Mouse (Mus musculus): ENCODE results near the gene Pheta1. TPM values are rescaled to one million over a fixed set of nuclear protein-coding genes. Genes with fewer than 3 reads are reported as not detected.
A peak's percentile ranks its signal among the peaks of the same experiment; 100 is the strongest.

Gene Pheta1
- total and polyA plus RNA-seq, 3 experiments = 8.1 to 8.8 TPM; not detected in 1

DNA sequence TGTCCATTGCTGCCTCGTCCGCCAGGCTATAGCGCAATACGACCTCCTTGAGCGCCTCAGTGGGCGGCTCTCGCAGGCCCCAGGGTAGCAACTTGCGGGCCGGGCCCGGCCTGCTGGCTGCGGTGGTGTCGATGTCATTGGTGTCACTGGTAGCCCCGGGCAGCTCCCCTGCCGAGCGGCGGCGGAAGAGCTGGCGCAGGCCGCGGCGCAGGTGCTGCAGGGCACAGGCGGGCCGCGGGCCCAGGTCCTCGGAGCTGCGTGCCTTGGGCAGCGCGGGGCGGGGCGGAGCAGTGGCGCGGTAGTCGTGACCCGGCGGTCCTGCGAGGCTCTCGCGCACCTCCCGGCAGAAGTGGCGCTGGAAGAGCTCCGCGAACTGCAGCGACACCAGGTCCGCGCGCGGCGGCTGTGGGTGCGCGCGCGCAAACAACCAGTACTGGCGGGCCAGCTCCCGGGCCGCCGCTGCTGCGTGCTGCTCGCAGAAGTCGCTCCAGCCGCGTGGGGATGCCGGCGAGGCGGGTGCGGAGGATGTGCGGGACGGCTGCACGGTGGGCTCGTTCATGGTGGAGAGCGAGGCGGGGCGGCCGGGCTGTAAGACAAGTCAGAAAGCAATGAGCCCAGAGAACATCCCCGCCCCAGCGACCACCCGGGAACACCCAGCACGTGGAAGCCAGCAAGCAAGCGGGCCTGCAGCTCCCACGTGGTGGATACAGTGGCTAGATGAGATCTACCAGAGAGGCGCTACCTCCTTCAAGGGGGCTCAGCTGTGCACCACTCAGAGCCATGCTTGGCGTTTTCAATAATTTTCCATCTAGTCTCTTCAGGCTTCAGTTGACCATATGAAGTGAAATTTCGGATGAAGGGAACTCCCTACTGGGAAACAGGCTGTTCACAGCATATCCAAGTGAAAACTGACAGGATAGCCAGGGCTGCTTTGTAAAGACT lies 20.0 kb upstream of the Pheta1 start:
- H3K9me3 ChIP-seq (replicated peaks; ENCODE audit: insufficient read depth, low read length) = no peaks in the 10 kb centered on the region
- no peak for TF ChIP-seq MYB (IDR thresholded peaks at IDR 0.05; ENCODE audit: low read depth, low read length)
- DNase-seq (ENCODE audit: low read depth, low spot score) = no peak
- H3K4me1 ChIP-seq (ENCODE audit: control insufficient read depth in 1 of 2, insufficient read depth in 2 of 2, low read length in 2 of 2) = peaks cover 0 to 5% of the 10 kb centered on the region in 2 experiments; a peak in 2 of 4 replicates
- H3K4me3 ChIP-seq (ENCODE audit: control insufficient read depth in 1 of 2, insufficient read depth in 1 of 2, low read depth in 2 of 2, low read length in 2 of 2) = no peak overlapping the region
- no peak overlapping the region for H3K9ac ChIP-seq (ENCODE audit: control insufficient read depth, low read depth, low read length, poor library complexity, severe bottlenecking)
- peaks cover 35% of the 10 kb centered on the region for H3K79me2 ChIP-seq (ENCODE audit: control insufficient read depth, insufficient read depth, low read length, poor library complexity)
- no peak overlapping the region for H3K27ac ChIP-seq (ENCODE audit: control insufficient read depth, low read depth, low read length)
- no peaks in the 10 kb centered on the region for H3K27me3 ChIP-seq (ENCODE audit: control insufficient read depth in 1 of 2, insufficient read depth in 2 of 2, low read length in 2 of 2)
- peaks cover 2 to 9% of the 10 kb centered on the region in 2 experiments for H3K36me3 ChIP-seq (ENCODE audit: control insufficient read depth in 1 of 2, insufficient read depth in 2 of 2, low read length in 2 of 2)

DNA sequence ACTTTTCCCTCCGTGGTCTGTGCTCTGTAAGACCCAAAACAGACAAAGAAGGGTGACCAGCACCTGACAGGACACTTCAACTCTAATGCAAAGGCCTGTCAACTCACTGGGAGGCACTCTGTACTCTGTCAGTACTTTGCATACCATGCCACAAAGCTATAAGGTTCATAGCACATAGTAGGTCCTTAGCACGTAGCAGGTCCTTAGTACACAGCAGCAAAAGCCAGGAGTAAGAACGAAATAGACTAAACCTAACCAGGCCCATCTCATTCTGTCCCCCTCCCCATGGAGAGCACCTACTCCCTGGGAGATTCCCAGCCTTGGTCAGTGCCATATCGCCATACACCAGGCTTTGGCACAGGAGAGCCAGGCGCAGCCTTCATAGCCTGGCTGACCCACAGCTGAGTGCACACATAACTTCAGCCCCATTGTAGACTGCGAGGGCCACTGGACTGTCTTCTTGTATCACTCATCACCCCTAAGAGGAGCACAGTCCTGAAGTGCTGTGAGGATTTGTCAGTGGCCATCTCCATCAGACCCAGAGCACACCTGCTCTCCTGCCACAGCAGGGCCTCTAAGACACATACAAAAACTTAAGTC lies 17.7 kb upstream of the Pheta1 start:
- H3K36me3 ChIP-seq (ENCODE audit: control insufficient read depth in 1 of 2, insufficient read depth in 2 of 2, low read length in 2 of 2) = peaks cover 8 to 19% of the 10 kb centered on the region in 2 experiments
- H3K4me3 ChIP-seq (ENCODE audit: control insufficient read depth in 1 of 2, insufficient read depth in 1 of 2, low read depth in 2 of 2, low read length in 2 of 2) = no peak overlapping the region
- H3K4me1 ChIP-seq (ENCODE audit: control insufficient read depth in 1 of 2, insufficient read depth in 2 of 2, low read length in 2 of 2) = peaks cover 0 to 22% of the 10 kb centered on the region in 2 experiments; a peak in 3 of 4 replicates
- TF ChIP-seq ZKSCAN1 (IDR thresholded peaks at IDR 0.05; ENCODE audit: low read depth, low read length) = peak; percentile 95
- TF ChIP-seq MAFK (IDR thresholded peaks at IDR 0.05; ENCODE audit: borderline replicate concordance, low read depth, low read length) = no peak
- H3K27ac ChIP-seq (ENCODE audit: control insufficient read depth, low read depth, low read length) = no peak overlapping the region
- H3K27me3 ChIP-seq (ENCODE audit: control insufficient read depth in 1 of 2, insufficient read depth in 2 of 2, low read length in 2 of 2) = no peaks in the 10 kb centered on the region
- H3K9ac ChIP-seq (ENCODE audit: control insufficient read depth, low read depth, low read length, poor library complexity, severe bottlenecking) = no peak overlapping the region
- no peaks in the 10 kb centered on the region for H3K9me3 ChIP-seq (replicated peaks; ENCODE audit: insufficient read depth, low read length)
- no peak for DNase-seq (ENCODE audit: low read depth, low spot score)
- peaks cover 58% of the 10 kb centered on the region for H3K79me2 ChIP-seq (ENCODE audit: control insufficient read depth, insufficient read depth, low read length, poor library complexity)

DNA sequence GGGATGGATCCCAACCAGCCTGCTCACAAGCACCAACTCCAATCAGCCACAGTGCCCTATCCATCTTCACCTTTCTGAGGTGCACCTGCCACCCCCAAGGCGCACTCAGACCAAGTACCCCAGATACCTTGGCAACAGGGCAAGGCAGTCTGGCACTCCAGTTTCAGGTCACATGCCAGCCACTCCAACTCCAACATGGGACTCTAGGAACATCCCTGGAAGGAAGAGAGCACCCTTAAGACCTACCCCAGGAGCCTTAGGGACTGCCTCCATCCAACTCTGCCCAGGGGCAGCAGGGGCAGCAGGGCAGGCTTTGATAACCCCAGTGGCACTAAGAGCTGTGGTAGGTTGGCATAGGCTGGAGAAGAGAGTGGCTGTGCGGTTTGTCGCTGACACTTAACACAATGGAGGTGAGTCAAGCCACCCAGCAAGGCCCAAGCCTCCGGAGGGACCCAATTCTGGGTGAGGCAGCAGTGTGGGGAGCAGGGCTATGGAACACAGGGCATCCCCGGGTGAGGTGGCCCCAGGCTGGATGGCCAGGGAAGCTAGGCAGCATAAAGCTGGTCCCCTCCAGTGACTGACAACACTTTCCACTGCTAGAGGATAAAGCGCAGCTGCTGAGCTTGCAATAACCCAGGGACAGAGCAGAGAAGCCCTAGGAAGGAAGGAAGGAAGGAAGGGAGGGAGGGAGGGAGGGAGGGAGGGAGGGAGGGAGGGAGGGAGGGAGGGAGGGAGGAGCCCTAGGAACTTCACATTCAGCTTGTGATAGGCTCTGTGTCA lies 16.2 kb upstream of the Pheta1 start:
- DNase-seq (ENCODE audit: low read depth, low spot score) = no peak
- Histone ChIP-seq H3K36me3 (ENCODE audit: control insufficient read depth in 1 of 2, insufficient read depth in 2 of 2, low read length in 2 of 2) (peaks cover under 1 to 19% of the 10 kb centered on the region in 2 experiments; a peak in 3 of 4 replicates), H3K27ac (ENCODE audit: control insufficient read depth, low read depth, low read length) (no peak overlapping the region), H3K4me3 (ENCODE audit: control insufficient read depth in 1 of 2, insufficient read depth in 1 of 2, low read depth in 2 of 2, low read length in 2 of 2) (no peak overlapping the region), H3K4me1 (ENCODE audit: control insufficient read depth in 1 of 2, insufficient read depth in 2 of 2, low read length in 2 of 2) (peaks cover 0 to 22% of the 10 kb centered on the region in 2 experiments; a peak in 3 of 4 replicates), H3K79me2 (ENCODE audit: control insufficient read depth, insufficient read depth, low read length, poor library complexity) (peaks cover 66% of the 10 kb centered on the region), H3K9ac (ENCODE audit: control insufficient read depth, low read depth, low read length, poor library complexity, severe bottlenecking) (no peak overlapping the region), H3K27me3 (ENCODE audit: control insufficient read depth in 1 of 2, insufficient read depth in 2 of 2, low read length in 2 of 2) (no peaks in the 10 kb centered on the region), H3K9me3 (replicated peaks; ENCODE audit: insufficient read depth, low read length) (no peaks in the 10 kb centered on the region)
- TF ChIP-seq RCOR1 (IDR thresholded peaks at IDR 0.05; ENCODE audit: low read depth, low read length) (no peak), MYC (IDR thresholded peaks at IDR 0.05; ENCODE audit: low read depth, low read length) (no peak), CTCF (IDR thresholded peaks at IDR 0.05 in 2 of 3, conservative IDR thresholded peaks at IDR 0.05 in 1 of 3; ENCODE audit: control insufficient read depth in 1 of 3, insufficient read depth in 1 of 3, low read depth in 2 of 3, low read length in 3 of 3, poor library complexity in 1 of 3, severe bottlenecking in 1 of 3) (no peak), GABPA (IDR thresholded peaks at IDR 0.05; ENCODE audit: low read depth, low read length) (no peak), E2F4 (IDR thresholded peaks at IDR 0.05; ENCODE audit: borderline replicate concordance, low read depth, low read length) (no peak)
